Mouse (Mus musculus) CD8-positive naive resting alpha-beta T cell, adult 2 months (primary cell): ENCODE measurements around the gene Sgk1.

ENCODE experiments used
- DNase-seq, 2 experiments: peaks; one replicate each; pipeline ENCODE4 v3.0.0; 2022; ENCODE audit warnings: low read depth in 2 of 2, low spot score in 2 of 2

The Sgk1 gene

GRCm38 (mm10) chr10:21916301-21917071 lies 34.5 kb downstream of the Sgk1 start:
- no peak for DNase-seq

DNA sequence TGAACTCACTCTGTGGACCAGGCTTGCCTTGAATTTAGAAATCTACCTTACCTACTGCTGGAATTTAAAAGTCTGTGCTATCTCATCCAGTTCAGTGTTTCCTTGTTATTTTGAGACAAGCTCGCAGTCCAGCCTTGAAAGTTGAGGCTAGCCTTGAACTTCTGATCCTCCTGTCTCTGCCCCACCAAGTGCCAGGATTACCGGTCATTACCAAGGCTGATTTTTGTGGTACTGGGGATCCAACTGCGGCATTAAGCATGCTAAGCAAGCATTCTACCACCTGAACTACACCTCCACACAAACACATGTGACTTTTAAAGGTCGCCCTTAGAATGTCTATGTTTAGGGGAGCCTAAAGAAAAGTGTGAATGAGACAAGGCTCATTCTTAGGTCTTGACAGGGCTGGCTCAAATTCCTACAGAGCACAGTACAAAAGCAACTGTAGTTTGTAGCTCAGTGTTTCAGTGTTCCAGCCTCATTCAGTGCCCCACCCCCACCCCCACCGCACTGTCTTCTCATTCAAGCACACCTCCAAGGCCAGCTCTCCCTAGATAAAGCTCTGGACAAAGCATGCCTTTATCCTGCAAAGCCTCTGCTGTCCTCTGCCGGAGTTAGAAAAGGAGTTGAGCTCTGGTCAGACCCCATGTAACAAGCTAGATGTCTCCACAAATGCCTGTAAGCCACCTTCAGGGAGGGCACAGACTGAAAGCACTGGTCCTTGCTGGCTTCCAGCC lies 36.2 kb downstream of the Sgk1 start:
- DNase-seq: no peak

DNA sequence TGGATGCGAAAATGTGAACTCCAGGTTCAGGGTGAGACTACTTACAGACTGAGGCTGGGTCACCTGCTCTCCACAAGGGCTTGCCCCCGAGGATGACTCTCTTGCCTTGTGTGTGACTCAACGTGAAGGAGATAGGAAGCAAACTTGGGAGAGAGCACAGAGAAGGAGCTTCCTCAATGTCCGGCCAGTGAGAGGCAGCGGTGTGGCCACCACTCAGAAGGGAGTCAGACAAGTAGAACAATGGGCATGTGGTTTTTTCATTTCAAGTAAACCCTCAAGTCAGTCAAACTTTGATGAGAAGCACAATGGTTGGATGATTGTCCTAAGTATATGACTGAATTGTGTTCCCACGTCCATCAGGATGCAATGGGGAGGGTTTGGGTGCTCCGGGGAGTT lies 36.8 kb downstream of the Sgk1 start:
- DNase-seq: no peak

- DNase-seq: no peak
These were observed 38.6 kb downstream of the Sgk1 start for GRCm38 (mm10) chr10:21920611-21921010.

DNA sequence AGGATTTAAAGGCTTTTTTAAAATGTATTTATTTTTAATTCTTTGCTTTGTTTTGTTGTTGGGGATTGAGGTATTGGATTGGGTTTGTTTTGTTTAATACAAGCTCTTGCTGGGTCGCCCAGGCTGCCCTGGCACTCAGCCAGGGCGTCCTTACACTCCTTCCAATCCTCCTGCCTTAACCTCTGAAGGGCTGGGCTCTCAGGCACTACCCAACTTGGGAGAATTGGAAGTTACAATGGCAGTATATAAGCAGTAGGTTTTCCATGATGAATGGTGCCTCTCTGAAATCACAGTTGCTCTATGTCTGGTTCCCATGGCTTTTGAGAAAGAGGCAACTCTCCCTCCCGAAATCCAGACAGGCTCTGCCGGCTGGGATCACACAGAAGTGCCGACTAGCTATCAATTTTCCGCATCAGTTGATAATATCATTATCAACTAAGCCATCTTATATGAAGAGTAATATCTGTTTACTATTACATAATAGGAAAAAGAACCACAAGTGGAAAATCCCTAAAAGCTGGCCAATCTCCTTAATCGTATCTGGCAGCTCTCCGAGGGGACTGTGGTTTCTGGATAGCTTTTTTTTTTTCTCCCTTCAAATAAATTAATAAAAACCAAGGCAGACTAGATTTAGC lies 40.8 kb downstream of the Sgk1 start:
- DNase-seq: no peak

DNA sequence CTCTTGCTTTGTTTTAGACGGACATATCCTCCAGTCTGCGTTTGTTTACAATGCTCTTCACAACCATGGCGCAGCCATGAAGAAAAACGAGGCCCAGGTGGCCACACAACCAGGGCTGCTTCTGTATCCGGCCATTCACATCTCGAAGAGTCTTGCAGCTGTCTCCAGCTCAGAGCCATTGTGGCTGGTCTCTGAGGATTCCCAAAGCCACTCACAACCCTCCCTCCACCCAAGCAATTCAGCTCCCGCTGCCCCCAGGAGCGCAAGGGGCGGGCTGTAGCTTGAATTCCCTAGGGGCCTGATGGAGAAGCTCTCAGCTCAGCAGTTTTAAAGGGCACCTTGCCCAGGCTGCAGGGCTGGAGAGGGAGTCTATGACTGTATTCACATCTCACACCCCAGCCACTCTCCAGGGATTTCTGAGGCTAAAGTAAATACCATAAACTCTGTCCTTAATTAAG lies 41.5 kb downstream of the Sgk1 start:
- DNase-seq: no peak

DNA sequence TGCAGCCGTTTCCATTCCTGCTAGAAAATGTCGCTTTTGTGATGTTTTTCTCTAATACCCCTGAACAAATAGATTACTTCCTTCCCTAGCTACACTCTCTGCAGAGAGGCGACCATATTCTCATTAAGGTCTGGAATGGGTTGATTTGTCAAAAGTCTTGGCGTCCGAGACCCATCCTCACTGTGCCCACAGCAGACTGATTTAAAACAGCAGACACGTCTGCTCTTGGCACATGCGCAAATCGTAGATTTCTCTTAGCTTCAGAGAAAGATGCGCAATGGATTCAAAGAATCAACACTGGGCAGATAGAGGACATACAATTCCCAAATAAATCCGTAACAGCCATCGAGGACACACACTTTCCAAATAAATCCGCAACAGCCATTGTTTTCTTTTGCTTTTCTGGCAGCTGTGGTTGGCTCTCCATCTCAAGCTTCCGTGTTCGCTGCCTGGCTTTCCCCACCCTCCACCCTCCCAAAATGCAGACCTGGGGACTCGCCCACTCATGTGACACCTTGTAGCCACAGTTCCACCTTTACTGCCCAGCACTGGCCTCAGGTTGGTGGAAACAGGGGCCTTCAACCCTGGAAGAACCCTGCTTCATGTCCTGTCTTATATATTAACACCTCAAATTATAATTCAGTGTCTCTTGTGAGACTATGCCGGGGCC lies 42.2 kb downstream of the Sgk1 start:
- no peak for DNase-seq

- no peak for DNase-seq
These were observed 45.0 kb downstream of the Sgk1 start for GRCm38 (mm10) chr10:21926941-21927340.

DNA sequence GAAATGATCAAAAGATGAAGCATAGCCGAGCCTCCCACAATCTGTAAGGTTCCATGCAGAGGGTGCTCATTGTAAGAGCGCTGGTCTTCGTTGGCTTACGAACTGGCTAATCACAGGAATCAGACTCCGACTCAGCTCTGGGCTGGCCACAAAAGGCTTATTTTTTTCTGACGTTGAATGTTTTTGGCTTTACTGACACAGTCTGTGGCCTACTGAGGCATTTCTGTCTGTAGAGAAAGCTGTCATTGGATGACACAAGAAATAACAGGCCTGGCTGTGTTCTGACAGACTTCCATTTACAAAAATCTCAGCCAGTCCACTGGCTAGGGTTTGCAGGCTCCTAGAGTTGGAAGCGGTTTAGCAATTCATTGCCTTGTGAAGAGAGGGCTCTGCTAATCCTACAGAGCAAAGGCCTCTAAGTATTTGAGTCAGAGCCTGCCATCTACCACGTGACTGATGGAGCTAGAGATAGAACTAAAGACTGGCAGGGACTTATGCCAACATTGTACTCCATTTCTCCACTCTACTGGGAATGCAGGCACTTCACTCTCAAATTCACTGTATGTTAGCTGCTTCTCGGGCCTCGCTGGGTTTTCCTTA lies 48.9 kb downstream of the Sgk1 start:
- DNase-seq: no peak

- no peak for DNase-seq
These were observed 50.8 kb downstream of the Sgk1 start for GRCm38 (mm10) chr10:21932791-21933190.

DNA sequence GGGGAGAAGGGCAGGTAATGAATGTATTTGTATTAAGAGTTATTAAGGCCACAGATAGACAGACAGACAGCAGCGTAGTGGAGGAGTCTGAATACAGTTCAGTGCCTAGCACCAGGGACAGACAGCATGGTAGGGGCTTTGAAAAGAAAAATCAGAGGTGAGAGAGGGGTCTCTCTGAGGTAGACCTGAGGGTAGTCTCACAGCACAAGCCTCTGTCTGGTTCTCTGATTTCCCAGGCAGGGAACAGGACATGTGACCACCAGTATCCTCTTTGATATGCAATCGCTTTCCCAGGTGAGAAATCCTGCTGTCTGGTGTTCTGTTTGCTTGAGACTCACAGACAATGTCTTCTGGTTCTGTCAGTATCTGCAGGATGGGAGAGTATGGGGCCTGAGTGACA lies 52.8 kb downstream of the Sgk1 start:
- no peak for DNase-seq

DNA sequence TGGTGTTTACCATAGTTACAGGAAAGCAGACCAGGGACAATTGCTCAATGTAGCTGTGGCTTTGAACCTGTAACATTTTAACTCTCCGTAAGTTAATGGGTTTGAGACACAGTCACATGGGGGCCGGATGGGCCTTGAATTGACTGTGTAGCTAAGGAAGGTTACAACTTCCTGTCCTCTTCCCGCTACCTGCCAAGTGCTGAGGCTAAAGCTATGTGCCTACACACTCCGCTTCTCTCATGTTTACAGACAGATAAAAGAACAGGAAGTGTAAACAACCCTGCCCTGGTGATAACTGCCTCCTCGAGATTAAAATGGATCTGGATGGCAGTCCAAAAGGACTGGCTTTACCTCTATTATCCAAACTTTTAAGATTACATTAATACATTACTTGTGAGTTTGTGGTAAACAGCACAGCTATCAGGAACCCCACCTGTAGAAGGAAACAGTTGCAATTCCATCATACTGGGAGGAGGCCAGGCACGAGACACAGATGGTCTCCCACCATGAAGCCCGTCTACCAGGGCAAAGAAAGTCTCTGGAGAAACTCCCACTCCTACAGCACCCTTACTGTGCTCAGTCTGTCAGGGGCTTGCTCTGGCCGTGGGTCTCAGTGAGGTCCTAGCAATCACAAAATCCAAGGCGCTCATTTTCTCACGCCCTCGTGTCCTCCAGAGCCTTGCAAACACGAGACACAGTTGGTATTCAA lies 54.7 kb downstream of the Sgk1 start:
- no peak for DNase-seq

DNA sequence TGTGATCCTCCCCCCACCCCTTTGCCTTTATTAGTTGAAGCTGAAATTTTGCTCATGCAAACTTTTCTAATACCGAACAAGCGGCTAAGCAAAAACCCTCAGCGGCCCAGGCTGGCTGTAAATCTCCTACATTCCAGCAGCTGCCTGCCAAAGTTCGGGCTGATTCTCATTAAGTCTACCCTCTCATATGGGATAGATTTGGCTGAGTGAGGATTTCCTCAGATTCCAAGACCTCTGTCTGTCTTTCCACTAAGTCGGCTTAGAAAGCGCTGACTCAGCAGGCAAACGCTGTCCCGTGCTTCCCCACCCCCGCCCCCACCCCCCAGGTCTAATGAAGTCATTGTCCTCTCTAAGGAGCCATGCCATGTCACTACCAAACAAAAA lies 55.2 kb downstream of the Sgk1 start:
- DNase-seq: no peak

DNA sequence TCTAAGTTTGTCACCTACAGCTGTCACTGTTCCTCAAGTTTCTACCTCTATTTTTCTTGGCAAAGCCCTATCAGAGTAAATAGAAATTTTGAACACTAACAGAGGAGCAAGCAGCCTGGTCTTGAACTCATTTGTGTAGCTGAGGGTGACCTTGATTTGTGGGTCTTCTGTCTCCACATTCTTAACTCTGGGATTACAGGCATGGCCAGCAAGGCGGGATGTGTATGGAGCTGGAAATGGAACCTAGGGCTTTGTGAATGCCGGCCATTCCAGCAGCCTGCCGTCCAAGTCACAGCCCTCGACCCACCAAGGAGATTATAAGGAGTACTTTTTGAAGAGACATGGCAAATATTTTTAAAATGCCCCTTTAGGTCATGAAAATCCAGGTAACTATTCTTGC lies 56.2 kb downstream of the Sgk1 start:
- no peak for DNase-seq

GRCm38 (mm10) chr10:21941235-21941634 lies 59.3 kb downstream of the Sgk1 start:
- no peak for DNase-seq

DNA sequence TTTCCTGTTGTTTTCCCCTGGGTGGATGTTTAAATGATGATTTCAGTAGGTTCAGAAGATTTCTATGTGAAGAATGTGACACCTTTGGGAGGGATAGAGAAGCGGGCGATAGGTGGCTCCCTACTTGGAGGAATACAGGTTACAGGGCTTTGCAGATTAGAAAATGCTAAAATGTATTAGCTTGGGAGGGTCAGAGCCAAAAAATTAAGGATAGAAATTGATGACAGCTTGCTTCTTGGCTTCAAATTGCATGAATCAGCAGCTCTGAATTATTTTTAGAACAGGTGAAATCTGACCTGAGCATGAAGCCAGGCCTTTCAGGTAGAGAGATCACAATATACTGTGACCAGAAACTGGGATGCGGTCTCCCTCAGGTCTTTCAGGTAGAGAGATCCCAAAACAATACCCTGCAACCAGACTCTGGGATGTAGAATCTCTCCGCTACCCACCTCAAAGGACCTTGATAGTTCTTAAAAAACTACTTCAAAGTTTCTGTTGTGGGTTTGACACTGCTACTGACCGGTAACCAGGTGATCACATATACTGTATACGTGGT lies 61.2 kb downstream of the Sgk1 start:
- no peak for DNase-seq

GRCm38 (mm10) chr10:21945195-21945594 lies 63.2 kb downstream of the Sgk1 start:
- DNase-seq: no peak

- no peak for DNase-seq
These were observed 64.9 kb downstream of the Sgk1 start for GRCm38 (mm10) chr10:21946751-21947351.

DNA sequence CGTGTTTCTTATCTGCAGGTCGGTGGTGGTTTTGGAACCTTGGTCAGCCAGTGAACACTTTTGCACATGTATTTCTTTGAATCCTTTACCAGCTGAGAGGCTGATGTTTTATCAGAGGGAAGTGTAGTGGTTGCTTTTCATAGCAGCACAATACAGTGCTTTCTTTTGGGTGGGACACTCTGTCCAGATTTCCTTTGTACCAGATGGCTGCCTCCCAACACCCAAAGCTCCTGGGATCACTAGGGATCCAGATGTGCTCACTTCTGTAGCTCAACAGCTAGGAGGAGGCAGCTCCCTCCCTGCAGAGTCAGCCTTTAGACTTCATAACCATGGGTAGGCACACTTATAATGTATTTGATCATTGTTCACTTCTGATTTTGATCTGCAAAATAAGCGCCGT lies 70.5 kb downstream of the Sgk1 start:
- no peak for DNase-seq

GRCm38 (mm10) chr10:21961111-21961510 lies 79.1 kb downstream of the Sgk1 start:
- DNase-seq: no peak
